Mouse (Mus musculus): Measurements from ENCODE around the gene Arhgap4.

Arhgap4 gene

DNA sequence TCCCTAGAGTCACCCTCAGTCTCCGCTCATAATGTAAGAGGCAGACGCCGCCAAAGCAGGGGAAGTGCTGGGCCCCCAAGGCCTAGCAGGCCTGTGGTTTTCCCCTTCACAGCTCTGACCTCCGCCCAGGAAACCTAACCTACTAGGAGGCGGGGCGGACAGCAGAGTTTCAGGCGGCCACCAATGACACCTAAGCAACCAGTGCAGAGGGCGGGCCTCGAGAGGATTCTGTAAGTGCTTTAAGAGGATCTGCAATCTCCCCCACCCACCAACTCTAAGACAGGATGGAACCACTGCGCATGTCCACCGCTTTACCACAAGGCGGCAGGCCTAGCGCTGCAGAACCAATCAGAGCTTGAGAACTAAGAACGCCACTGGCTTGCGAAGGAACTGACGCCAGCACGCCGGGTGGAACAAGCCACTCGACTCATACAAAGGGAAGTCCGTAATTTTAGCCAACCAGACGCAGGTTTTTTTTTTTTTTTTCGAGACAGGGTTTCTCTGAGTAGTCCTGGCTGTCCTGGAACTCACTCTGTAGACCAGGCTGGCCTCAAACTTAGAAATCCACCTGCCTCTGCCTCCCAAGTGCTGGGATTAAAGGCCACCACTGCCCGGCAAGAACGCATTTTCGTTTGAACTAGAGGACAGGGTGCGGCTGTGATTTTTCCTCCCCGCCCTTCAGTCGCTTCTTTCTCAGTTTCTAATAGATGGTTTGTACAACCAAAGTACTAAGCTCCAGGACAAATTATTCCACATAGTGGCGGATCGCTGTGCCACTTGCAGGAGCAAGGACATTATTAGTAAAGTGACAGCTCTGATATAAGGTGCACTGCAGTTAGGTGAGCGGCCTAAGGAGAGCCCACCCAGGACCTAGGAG, 6.6 kb downstream of the Arhgap4 start:
- DNase-seq, result peak; percentile 96

GRCm38 (mm10) chrX:73911588-73911987, 10.1 kb downstream of the Arhgap4 start:
- no peak for DNase-seq

GRCm38 (mm10) chrX:73911156-73911555, 10.5 kb downstream of the Arhgap4 start:
- DNase-seq, result peak; percentile 6

DNA sequence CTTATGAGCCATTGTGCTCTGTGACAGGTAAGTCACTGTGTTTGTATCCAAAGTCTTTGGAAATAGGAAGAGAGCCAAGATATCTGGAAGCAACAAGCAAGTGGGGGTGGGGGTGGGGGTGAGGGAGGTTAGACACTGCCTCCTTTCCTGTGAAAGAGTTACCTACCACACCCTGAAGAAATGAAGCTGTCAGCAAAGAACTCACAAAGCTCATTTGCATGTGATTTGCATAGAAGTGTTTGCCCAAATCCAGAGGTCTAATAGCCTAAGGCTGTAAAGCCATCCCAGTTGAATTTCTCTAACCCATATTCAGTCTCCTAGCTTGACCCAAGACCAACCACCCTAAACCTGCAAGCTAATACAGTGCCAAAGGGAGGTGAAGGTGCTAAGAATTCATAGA, 11.2 kb downstream of the Arhgap4 start:
- no peak for DNase-seq

DNA sequence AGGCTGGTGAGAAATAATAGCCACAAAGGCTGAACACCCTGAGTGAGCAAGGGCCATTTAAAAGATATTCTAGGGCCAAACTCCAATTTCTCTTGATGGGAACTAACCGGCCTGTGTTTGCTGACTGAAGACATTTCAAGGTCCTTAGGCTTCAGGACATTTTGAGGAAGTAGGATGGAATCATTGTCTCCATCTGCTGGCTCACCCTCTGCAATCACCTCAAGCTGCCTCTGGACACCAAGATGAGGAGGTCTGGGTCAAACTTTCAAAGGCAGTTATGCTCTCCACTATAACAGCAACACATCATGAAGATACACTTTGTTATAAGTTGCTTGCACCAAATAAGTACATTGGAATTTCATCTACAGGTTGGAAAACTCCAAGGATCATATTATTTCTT, 11.6 kb downstream of the Arhgap4 start:
- DNase-seq, result no peak

DNA sequence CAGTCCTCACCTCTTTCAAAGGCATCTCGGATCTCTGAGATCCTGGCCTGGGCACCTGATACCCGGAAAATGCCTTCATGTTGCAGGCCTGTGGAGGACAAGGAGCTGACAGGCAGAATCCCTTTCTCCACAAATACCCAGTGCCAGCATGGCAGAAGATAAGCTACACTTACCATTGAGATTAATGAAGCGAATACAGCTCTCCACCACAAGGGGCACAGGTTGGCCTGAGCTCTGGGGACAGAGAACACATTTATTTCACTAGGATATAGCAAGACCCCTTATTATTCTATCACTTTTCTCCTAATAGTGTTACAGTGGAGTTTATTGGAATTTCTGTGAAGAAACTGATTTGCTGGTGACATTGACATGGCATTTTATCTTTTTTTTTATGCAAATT, 23.7 kb downstream of the Arhgap4 start:
- DNase-seq, result no peak

DNA sequence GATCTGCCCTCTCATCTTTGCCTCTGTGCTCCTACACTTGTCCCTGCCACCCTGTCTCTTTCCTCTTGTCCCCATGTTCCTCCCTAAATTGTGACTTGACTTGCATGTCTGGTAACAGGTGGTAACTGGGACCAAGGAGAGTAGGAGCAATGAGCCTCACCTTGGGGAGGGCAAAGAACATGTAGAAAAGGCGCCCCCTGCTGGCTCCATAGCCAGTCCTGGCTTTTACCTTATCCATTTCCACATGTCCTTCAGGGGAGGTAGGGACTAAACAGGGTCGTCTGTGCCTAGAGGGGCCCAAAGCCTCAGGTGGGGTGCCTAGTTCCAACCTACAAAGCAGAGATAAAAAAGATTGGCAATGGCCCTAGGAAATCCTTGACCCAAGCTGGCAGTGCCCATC, 26.0 kb downstream of the Arhgap4 start, which contains the start of gene L1cam:
Gene L1cam (minus strand): TSS at position 387 of the 400 bp plus-strand sequence.
- DNase-seq, result peak; percentile 45

- DNase-seq, result no peak
Observed at GRCm38 (mm10) chrX:73892833-73893232, 28.8 kb downstream of the Arhgap4 start.

DNA sequence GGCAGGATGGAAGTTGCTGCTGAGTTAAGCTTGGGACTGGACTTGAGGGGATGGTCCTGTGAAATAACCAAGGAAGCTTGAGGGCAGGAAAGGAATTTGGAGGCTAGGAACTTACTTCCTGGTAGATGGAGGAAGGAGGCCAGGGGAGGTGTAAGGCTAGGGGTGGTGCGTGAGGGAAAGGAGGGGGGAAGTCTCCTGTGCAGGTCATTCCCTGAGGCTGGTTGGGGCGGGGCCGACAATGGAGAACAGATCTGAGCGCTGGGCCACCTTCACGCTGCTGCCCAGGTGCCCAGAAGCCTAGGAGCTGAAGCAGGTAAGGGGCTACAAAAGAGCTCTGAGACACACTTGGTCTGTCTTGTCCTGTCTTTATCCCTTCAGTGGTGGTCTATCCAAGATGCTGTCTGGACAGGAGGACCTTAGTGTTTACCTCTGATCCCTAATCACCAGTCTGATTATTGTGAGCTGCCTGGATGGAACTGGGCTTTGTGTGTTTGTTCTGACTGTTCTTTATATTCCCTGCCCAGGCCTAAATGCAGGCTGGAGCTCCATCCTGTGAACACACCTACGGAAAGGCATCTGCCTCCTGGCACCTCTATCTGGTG, 30.0 kb downstream of the Arhgap4 start, which contains the start of gene Avpr2:
Gene Avpr2 (plus strand): TSS at position 552 of the 602 bp plus-strand sequence.
- no peak for DNase-seq

DNA sequence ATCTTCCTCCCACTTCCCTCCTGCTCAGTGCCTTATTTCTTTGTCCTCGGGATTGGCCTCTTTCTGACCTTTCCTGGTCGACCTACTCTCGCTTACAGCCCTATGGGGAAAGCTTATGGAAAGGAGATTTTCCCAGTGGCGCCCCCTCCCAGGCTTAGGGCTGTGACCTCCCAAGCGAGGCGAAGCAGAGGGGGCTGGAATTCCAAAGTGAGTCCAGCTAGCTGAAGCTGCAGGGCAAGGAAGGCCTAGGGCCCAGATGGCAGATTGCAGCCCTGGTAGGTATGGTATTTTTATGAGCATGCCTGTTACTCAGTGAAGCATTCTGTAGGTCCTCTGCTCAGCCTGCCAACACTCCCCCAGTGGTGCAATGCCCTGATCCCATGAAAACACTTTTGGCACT, 40.2 kb downstream of the Arhgap4 start:
- no peak for DNase-seq

DNA sequence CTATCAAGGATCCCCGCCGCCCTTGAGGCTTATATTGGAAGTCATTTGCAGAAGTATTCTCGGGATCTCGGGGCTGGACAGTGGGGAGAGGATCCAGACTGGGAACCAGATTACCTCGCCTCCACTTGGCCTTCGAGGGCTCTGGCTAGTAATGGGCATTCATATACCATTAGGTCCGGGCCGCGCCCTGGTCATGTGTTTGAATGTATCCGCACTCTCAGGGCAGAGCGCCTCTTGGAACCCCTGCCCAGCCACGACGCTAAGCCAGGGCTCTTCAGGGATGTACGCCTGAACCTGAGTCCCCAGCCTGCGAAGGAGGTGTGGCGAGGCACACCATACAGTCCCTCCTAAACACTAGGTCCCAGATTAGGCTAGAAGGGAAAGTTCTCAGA, 40.6 kb downstream of the Arhgap4 start:
- DNase-seq, result no peak

DNA sequence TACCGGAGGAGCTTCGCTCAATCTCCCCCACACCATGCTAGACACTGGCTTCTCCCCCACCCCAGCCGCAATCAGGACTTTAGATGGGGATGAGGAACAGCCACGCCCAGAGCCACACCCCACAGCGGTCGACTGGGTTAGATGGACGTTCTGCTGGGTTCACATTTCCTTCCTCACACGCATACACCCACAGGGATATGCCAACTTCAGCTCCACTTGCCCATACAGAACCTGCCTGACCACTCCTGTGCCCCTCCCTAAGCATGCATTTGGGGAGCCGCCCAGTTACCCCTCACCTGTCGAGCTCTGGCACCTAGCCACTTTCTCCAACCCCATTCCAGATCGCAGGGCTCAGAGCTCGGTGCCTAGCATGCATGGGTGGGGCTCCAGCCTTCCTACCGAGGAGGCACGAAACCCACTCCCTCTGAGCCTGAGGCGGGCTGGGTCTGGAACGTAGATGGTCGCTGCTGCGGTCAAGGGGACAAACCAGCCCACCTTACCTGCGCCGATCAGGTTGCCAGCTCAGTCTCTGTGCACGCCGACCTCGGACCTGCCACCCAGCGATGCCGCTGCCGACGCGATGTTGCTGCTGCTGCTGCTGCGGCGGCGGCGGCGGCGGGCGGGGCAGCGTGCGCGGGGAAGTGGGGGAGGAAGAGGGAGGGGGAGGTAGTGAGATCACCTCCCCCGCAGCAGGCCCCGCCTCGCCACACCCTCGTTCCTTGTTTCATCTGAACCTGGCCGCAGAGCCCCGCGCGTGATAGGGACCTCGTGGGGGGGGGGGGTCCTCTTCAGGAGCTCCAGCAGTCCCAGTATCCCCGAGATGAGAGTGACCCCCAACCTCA, 41.3 kb downstream of the Arhgap4 start:
- peak; percentile 45 for DNase-seq

DNA sequence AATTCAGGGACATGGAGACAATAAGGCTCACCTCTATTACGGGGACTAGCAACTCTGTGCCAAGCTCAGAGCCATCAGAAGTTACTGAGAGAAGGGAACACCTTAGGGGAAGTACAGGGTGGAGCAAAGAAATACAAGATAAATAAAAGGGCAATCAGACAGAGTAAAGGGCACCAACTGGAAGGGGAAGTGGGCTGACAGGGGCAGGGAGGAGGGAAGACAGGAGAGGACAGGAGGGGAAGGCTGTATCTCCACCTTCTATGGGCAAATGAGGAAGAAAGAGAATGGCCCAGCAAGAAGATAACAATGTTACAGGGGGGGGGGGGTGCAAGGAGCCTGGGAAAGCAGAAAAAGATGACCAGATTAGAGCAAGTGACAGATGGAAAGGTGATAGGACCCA, 44.7 kb downstream of the Arhgap4 start:
- DNase-seq, result no peak

DNA sequence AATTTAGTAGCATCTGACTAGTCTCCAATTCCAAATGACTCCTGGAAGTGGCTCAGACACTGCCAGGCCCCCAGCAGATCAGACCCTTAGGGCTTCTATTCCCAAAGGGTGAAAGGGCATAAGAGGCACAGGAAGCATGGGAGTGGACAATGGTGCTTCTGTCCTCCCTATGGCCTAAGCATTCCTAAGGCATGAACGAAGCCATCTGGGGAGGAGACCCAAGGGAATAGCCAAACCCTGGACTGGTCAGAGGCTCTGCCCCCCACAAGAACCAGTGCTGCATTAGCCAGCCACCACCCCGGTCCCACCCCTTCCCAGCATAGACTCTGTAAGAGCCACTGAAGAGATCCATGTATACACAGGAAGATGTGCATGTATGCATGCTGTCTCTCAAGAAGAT, 45.8 kb downstream of the Arhgap4 start:
- no peak for DNase-seq

- DNase-seq, result no peak
Observed at GRCm38 (mm10) chrX:73871956-73872355, 49.7 kb downstream of the Arhgap4 start.

DNA sequence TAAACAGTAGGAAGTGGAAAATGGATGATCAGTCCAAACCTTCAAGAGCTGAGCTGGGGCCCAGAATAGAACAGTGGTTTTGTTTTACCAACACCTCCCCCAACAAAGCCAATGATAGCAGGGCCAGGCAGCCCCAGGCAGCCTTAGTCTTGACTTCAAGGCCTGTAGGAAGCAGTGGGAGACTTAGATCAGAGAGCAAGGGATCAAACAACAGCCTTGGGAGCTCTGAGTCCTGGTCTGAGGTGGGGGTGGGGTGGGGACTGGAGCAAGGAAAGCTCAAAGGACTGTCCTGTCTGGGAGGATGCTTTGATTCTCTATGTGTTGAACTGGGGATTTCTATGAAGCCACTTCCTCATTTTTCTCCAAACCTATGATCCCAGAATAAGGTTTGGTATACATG, 50.2 kb downstream of the Arhgap4 start:
- no peak for DNase-seq

DNA sequence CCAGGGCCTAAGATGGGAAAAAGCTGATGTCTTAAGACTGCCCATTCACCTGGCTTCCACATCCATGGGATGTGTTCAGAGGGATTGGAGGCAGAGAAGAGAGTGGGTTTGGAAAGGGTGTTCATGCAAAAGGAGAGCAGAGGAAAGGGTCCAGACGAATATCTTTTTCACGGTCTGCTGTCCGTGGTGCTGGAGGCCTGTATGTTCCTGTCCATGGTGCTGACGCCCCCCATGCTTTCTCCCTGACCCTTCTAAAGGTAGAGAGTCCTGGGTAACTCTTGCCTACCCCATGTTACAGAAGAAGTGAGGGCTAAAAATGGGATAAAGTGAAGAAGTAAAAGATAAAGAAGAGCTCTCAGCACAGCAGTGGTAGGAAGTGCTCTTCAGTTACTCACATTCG, 52.3 kb downstream of the Arhgap4 start:
- DNase-seq, result peak; percentile 37

DNA sequence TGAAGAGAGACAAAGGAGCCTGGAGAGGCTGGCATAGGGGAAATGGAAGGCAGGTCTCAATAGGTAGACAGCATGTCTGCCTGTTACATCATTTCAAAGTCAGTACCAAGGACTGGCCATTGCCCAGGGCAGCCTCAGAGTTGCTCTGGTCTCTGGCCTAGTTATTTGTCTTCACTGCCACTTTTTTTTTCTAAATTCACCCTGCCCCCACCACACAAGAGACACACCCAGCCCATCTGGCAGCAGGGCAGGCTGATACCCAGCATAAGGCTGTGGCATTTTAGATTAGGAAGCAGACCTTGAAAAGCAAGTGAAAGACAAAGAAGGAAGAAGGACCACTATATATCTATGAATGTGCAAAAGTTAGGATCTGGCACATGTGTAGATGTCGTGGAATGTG, 53.8 kb downstream of the Arhgap4 start:
- DNase-seq, result no peak

DNA sequence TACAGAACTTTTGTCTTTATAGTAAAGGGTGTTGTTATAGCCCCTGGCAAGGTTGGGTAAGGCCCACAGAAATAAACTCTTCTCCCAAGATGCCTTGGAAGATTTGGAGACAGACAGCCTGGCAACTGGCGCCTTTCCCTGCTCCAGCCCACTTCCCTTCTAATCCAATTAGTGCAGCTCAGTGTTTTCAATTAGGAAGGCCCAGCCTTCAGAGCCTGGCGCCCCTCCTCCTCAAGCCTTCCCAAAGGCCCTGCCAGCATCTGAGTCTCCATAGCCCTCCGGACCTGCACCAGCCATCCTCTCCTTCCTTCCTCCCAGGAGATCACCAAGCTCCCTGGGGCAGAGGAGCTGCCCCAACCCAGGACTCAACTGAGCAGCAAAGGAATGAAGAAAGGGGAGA, 54.4 kb downstream of the Arhgap4 start:
- no peak for DNase-seq

GRCm38 (mm10) chrX:73864692-73865091, 57.0 kb downstream of the Arhgap4 start:
- DNase-seq, result no peak

DNA sequence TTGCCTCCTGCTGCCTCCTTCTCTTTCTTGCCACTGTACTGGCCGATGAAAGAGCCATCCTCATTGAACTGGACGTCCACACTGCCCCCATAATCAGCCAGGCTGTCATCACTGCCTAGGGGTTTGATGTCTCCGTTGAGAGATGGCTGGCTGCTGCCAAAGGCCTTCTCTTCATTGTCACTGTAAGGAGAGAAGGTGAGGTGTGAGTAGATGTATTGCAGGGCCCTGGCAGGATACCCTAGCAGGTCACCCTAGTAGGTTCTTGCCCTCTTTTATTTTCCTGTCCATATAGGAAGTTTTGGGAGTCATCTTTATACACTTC, 66.6 kb downstream of the Arhgap4 start:
- no peak for DNase-seq

- DNase-seq, result no peak
Observed at GRCm38 (mm10) chrX:73854326-73855086, 67.2 kb downstream of the Arhgap4 start.
